Mouse (Mus musculus) retina, postnatal 1 day (tissue): ENCODE data around the gene Anxa7.

Source experiments
- DNase-seq: peaks from one replicate; pipeline ENCODE4 v3.0.0-alpha.2; 2012

Gene Anxa7

GRCm38 (mm10) chr14:20431726-20432125 is 48.2 kb downstream of the Anxa7 start:
- DNase-seq, result no peak

- DNase-seq, result no peak
Measured at GRCm38 (mm10) chr14:20429833-20430232, 50.1 kb downstream of the Anxa7 start.

- DNase-seq, result no peak
Measured at GRCm38 (mm10) chr14:20428593-20428992, 51.3 kb downstream of the Anxa7 start.

- no peak for DNase-seq
Measured at GRCm38 (mm10) chr14:20423046-20423445, 56.9 kb downstream of the Anxa7 start.

- no peak for DNase-seq
Measured at GRCm38 (mm10) chr14:20422257-20422656, 57.7 kb downstream of the Anxa7 start.
